Mouse (Mus musculus) neural tube, embryonic 11.5 days (tissue): ENCODE data around the gene Tm7sf2. TPM values are rescaled to one million over a fixed set of nuclear protein-coding genes. Genes with fewer than 3 reads are reported as not detected.
"Not testable (repeated sequence)": the region's sequence is repeated elsewhere in the genome, so short reads cannot be mapped to it uniquely, and the experiment has no call there.

Experiments used
- ATAC-seq: fragments of 200-750 bp; cut with Nextera tagmentation; 2 replicates; pipeline ENCODE4 v1.8.0; 2017; ENCODE audit warnings: moderate number of reproducible peaks, mild to moderate bottlenecking, moderate TSS enrichment, moderate library complexity; ENCODE audit not compliant: insufficient read depth, low FRiP score, low TSS enrichment
- DNase-seq: peaks from one replicate; pipeline ENCODE4 v3.0.0-alpha.2; 2015; ENCODE audit warnings: low spot score
- H3K27ac ChIP-seq: fragments of 300-500 bp; sonication (generic); 2 replicates; pipeline ENCODE4 v1.5.1; 2014; ENCODE audit warnings: low read depth, mild to moderate bottlenecking, low read length
- H3K27me3 ChIP-seq: fragments of 300-500 bp; sonication (generic); 2 replicates; pipeline ENCODE4 v1.6.1; 2014; ENCODE audit warnings: mild to moderate bottlenecking, low read length, mixed read lengths; ENCODE audit not compliant: control insufficient read depth, insufficient read depth
- H3K36me3 ChIP-seq: fragments of 300-500 bp; sonication (generic); 2 replicates; pipeline ENCODE4 v1.6.1; 2014; ENCODE audit warnings: mild to moderate bottlenecking, low read length, moderate library complexity, mixed read lengths; ENCODE audit not compliant: control insufficient read depth, insufficient read depth
- H3K4me1 ChIP-seq: fragments of 300-500 bp; sonication (generic); 2 replicates; pipeline ENCODE4 v1.6.1; 2014; ENCODE audit warnings: low read length, mixed read lengths; ENCODE audit not compliant: control insufficient read depth, insufficient read depth
- H3K4me2 ChIP-seq: fragments of 300-500 bp; sonication (generic); 2 replicates; pipeline ENCODE4 v1.6.1; 2014; ENCODE audit warnings: low read depth, mild to moderate bottlenecking, moderate library complexity
- H3K4me3 ChIP-seq: fragments of 300-500 bp; sonication (generic); 2 replicates; pipeline ENCODE4 v1.5.1; 2014; ENCODE audit warnings: low read depth, low read length
- H3K9ac ChIP-seq: fragments of 300-500 bp; sonication (generic); 2 replicates; pipeline ENCODE4 v1.6.1; 2014; ENCODE audit warnings: mild to moderate bottlenecking, low read length
- H3K9me3 ChIP-seq: fragments of 300-500 bp; sonication (generic); 2 replicates; pipeline ENCODE4 v1.6.1; 2016; ENCODE audit warnings: low read length; ENCODE audit not compliant: control insufficient read depth
- WGBS: fragments of 180-500 bp; shearing (Covaris S2); extraction: QIAGEN DNeasy Blood & Tissue Kit; methylation state at CpG from one replicate; pipeline ENCODE4 v1.1.7; 2014; 5-methylcytosine and 5-hydroxymethylcytosine counted together
- polyA plus RNA-seq: library from polyadenylated mRNA; unstranded; fragments of >200 nt; fragmentation: Nextera tagmentation; extraction: Ambion mirVana; gene quantifications from 2 replicates; pipeline ENCODE4 v1.2.1, GENCODE M21; 2014

Tm7sf2 gene
- polyA plus RNA-seq, 1 experiment from 2014 or later: 39.6 TPM

- Histone ChIP-seq H3K27me3 (no peaks in the 10 kb centered on the region), H3K4me2 (no peak overlapping the region), H3K36me3 (peaks cover 34% of the 10 kb centered on the region), H3K9me3 (no peaks in the 10 kb centered on the region), H3K27ac (no peak overlapping the region), H3K4me1 (peaks cover 8% of the 10 kb centered on the region; the same call in 1 of the 2 replicates), H3K9ac (no peak overlapping the region), H3K4me3 (no peak overlapping the region)
- ATAC-seq (no peak), DNase-seq (no peak)
- WGBS: 92% methylated on average over 7 of the region's 7 CpGs
These were observed 15.7 kb downstream of the Tm7sf2 start for GRCm38 (mm10) chr19:6052516-6052915.

DNA sequence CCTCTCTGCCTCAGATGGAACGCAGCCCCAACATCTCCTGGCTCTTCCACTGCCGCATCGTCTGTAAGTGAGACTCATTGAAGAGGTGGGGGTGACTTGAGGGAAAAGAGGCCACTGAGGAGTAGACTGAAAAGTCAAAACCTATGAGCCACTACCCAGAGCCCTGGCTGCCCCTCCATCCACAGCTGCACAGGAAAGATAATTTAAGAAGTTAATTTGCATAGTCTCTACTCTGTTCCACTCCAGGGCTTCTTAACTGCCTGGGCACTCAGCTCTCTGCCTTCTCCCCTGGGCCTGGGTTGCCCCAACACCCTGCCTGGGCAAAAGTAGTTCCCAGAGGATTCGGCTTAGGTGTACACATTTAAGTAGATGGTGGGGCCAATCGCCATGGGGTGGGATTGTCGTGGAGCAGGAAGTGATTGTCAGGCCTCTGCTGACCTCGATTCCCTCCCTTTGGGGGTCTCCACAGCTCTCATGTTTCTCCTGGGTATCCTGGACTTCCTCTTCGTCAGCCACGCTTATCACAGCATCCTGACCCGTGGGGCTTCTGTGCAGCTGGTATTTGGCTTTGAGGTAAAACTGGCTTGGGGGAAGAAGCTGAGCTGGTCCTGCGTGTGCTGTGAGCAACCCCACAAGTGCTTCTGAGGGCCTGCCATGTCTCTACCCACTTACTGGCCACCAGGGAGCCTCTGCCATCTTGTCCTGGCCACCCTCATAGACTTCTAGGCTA, 19.3 kb downstream of the Tm7sf2 start:
- no peak for DNase-seq
- WGBS: 92% methylated on average over 11 of the region's 11 CpGs
- ATAC-seq: no peak
- Histone ChIP-seq H3K27ac (no peak overlapping the region), H3K36me3 (peaks cover 27% of the 10 kb centered on the region), H3K9me3 (no peaks in the 10 kb centered on the region), H3K4me3 (no peak overlapping the region), H3K4me2 (no peak overlapping the region), H3K9ac (no peak overlapping the region), H3K4me1 (peaks cover 10% of the 10 kb centered on the region), H3K27me3 (no peaks in the 10 kb centered on the region)

DNA sequence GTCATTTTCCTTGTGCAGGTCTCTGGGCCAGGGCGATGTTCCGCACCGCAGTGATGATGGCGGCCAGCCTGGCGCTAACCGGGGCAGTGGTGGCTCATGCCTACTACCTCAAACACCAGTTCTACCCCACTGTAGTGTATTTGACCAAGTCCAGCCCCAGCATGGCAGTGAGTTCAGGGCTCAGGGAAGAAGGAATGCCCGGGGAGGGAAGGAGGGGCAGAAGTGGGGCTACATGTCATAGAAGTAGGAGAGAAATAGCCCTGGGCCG, 20.3 kb downstream of the Tm7sf2 start:
- peak overlapping the region; percentile 93 for H3K9ac ChIP-seq
- WGBS: 87% methylated on average over 8 of the region's 8 CpGs
- H3K4me3 ChIP-seq: peak overlapping the region; percentile 93
- H3K27me3 ChIP-seq: no peaks in the 10 kb centered on the region
- DNase-seq (no peak), ATAC-seq (no peak)
- H3K27ac ChIP-seq: no peak overlapping the region
- H3K4me2 ChIP-seq: peak overlapping the region; percentile 92
- H3K9me3 ChIP-seq: no peaks in the 10 kb centered on the region
- peaks cover 10% of the 10 kb centered on the region for H3K4me1 ChIP-seq
- H3K36me3 ChIP-seq: peaks cover 25% of the 10 kb centered on the region

- Histone ChIP-seq H3K27me3 (no peaks in the 10 kb centered on the region), H3K4me3 (peak overlapping the region; percentile 93), H3K4me2 (peak overlapping the region; percentile 92), H3K9me3 (no peaks in the 10 kb centered on the region), H3K9ac (peak overlapping the region; percentile 93), H3K27ac (peak overlapping the region; percentile 98), H3K4me1 (peaks cover 10% of the 10 kb centered on the region), H3K36me3 (peaks cover 24% of the 10 kb centered on the region)
- WGBS: 2% methylated on average over 44 of the region's 44 CpGs
- peak; percentile 16 for ATAC-seq
- no peak for DNase-seq
These were observed 20.8 kb downstream of the Tm7sf2 start for GRCm38 (mm10) chr19:6047154-6047898.

DNA sequence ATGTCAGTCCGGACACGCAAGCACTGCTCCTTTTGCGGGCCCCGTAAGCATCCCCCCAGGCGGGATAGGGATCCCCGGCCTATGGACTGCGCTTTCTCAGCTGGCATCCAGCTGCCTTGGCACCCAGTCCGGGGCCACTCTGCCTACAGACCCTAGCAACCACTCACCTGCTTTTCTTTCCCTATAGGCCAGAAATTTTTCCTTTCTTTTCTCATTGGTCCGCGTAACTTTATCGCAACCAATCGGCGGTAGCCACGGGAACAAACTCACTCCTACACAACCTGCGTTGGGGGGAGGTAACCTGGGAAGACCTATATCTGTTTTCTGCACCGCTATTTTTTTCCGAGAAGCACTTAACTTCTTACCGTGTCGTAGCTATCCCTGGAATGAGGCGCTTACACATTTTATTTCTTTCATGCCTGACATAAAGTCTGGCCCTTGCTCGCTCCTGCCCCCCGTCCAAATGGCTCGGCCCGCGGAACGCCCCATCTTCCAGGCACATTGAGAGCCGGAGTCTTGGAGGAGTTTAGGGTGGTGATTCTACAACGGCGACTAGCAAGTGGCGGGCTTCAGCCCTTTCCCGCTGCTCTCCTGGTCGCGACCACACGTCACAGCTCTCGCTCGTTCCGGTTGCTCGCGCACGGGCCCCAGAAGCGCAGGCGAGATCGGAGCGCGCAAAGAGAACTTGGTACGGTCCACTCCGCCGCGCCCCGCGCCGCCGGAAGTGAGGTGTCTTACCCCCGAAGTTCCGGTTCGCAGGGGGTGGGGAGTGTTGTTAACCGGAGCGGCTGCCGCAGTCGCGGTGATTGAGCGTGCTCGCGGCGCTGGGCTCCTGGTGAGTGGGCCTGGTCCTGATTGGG, 21.6 kb downstream of the Tm7sf2 start, which contains the start of gene Syvn1:
Gene Syvn1, plus strand, starts transcription at position 283 of the 860 bp plus-strand sequence.
- DNase-seq: peak; percentile 92
- Histone ChIP-seq H3K4me1 (peaks cover 10% of the 10 kb centered on the region), H3K27ac (peak within 1 kb of the TSS; percentile 98), H3K27me3 (no peaks in the 10 kb centered on the region), H3K9me3 (no peaks in the 10 kb centered on the region), H3K36me3 (peaks cover 22% of the 10 kb centered on the region), H3K9ac (peak within 1 kb of the TSS; percentile 93), H3K4me2 (peak within 1 kb of the TSS; percentile 92), H3K4me3 (peak within 1 kb of the TSS; percentile 93)
- under 1% methylated on average over 65 of the region's 65 CpGs for WGBS
- peak; percentile 88 for ATAC-seq

GRCm38 (mm10) chr19:6045366-6046293, 22.5 kb downstream of the Tm7sf2 start:
- peaks cover 10% of the 10 kb centered on the region for H3K4me1 ChIP-seq
- H3K9me3 ChIP-seq: no peaks in the 10 kb centered on the region
- H3K36me3 ChIP-seq: peaks cover 17% of the 10 kb centered on the region
- DNase-seq (no peak), ATAC-seq (0 out of 2 replicates have a peak, but pooled peaks have one; percentile 7)
- no peaks in the 10 kb centered on the region for H3K27me3 ChIP-seq
- peak overlapping the region; percentile 93 for H3K4me3 ChIP-seq
- peak overlapping the region; percentile 92 for H3K4me2 ChIP-seq
- H3K27ac ChIP-seq: peak overlapping the region; percentile 98
- peak overlapping the region; percentile 93 for H3K9ac ChIP-seq
- 22% methylated on average over 20 of the region's 20 CpGs for WGBS

GRCm38 (mm10) chr19:6044102-6044501, 24.1 kb downstream of the Tm7sf2 start:
- not testable (repeated sequence) for H3K9me3 ChIP-seq, H3K4me3 ChIP-seq, H3K27ac ChIP-seq, H3K36me3 ChIP-seq, DNase-seq, ATAC-seq, H3K4me2 ChIP-seq, H3K9ac ChIP-seq, H3K27me3 ChIP-seq
- WGBS: 81% methylated on average over 4 of the region's 4 CpGs
- H3K4me1 ChIP-seq: peaks cover 10% of the 10 kb centered on the region

DNA sequence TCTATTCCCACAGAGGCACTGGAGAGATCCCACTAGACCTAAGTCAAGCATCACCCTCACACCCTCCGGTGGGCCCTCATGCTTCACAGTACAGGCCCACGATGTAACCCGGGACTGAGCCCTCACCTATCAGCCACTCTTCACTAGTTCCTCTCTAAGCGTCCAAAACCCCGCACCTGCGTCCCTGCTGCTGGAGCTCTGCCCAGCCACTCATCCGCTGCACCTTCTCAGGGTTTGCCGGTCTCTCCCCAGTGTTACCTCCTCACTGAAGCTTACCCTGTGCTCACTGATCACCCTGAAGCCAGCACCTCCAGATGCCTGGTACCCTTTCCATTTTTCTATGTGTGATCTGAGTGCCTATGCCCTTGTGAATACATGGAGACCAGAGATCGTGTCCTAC, 25.9 kb downstream of the Tm7sf2 start:
- H3K4me1 ChIP-seq: peaks cover 6% of the 10 kb centered on the region
- no peak for ATAC-seq
- H3K9me3 ChIP-seq: no peaks in the 10 kb centered on the region
- H3K4me3 ChIP-seq: no peak overlapping the region
- H3K36me3 ChIP-seq: no peaks in the 10 kb centered on the region
- H3K27me3 ChIP-seq: no peaks in the 10 kb centered on the region
- no peak for DNase-seq
- no peak overlapping the region for H3K27ac ChIP-seq
- H3K4me2 ChIP-seq: no peak overlapping the region
- no peak overlapping the region for H3K9ac ChIP-seq
- 84% methylated on average over 9 of the region's 9 CpGs for WGBS
